Mouse (Mus musculus) skeletal muscle tissue, adult 2 months (tissue): ENCODE data around the gene Col26a1.

Experiments used
- DNase-seq: peaks from one replicate; pipeline ENCODE4 v3.0.0-alpha.2; 2012; ENCODE audit warnings: low read depth, low spot score

Col26a1 gene

DNA sequence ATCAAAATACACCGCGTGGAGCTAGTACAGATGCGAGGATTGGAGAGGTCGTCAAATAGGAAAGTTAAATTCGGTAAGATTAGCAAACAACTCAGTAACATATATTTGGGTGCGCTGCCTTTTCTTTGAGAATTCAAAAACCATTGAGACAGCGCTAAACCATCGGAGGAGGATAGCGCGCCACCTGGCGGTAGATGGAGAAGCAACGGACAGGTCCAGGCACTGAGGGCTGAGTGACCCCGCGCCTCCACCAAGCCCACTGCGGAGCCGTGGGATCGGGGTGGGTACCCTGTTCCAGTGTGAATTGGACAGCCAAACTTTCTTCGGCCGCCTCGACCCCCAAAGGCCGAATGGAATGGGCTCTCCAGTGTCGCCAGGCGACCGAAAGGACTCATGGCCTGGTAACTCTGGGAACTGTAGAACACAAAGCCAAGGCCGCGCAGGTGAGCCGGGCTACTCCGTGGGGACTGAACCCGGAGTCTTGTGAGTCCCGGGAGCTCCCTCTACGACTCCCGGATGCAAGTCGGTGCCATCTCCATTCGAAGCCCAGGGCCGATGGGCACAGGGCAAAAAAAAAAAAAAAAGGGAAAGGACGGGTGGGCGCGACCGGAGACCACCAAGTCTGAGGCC, 1.5 kb downstream of the Col26a1 start:
- peak; percentile 43 for DNase-seq

DNA sequence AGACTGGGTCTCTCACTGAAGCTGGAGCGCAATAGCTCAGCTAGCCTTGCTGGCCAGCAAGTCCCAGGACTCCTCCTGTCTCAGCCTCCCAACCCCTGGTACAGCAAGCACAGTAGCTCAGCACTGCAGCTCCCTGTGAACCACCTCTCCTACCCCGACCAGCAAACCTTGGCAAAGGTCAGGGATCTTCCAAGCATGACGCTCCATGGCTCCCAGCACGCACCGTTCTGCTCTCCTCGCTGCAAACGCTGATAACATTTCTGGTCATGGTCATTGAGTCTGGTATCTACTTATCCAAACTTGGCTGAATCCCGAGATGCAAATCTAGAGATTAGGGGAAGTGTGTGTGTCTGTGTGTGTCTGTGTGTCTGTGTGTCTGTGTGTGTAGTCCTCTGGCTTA, 2.9 kb downstream of the Col26a1 start:
- no peak for DNase-seq

DNA sequence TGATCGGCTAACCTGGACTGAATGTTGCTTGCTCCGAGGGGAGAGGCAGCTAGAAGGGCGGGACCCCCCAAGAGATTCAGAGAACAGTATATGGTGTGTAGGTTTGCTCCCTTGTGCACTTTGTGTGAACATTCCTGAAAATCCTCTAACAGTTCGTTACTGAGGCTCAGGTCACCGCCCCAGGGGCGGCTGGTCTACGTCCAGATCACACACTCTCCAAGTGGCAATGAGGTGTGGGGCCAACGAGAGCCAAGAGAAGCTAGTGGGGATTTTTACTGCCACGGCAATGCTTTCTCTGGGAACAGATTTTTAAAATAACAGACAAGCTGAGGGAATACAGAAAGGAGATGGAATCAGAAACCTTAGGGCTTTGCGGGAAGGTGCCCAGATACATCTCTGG, 8.7 kb downstream of the Col26a1 start:
- no peak for DNase-seq

DNA sequence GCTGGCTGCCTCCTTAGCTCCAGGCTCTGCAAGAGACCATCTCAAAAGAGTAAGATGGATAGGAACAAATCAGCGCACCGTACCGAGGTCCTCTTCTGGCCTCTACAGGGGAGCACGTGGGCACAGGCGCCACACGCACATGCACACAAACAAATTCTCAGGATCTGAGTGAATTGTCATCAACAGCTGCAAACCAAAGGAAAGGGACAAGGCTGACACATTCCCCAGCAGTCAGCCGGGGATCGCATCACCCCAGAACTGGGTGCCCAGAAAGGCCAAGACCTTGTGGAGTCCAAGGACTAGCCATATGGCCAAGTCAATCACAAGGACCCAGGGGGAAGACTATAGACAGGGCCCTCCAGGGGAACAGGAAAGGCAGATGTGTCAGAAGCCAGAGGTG, 10.6 kb downstream of the Col26a1 start:
- DNase-seq = peak; percentile 54

DNA sequence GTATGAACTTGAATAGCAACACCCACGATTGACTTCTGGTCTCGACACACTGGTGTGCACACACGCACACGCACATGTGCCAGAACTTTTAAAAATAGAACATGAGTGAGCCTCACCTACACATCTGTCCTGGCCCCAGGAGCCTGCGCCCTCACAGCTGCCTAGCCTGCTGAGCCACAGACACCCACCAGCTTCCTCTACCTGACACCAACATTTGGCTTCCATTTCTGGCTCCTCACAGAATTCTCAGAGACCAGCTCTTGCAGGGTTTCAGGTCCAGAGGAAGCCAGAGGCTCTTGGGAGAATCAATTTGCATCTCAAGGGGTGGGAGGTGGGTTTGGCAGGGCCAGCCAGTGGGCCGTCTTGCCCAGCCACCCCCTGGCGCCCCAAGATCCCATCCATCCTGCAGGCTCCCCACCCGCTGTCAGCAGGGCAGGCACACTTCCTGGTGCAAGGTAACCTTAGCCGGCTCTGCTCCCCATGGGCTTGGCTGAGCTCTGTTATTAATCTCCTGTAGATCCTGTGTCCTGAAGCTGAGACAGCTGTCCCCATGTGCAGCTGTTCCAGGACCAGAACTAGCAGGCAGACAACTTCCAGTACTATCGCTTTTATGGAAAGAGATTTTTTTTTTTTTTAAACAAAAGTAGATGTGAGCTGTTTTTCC, 13.4 kb downstream of the Col26a1 start:
- peak; percentile 79 for DNase-seq

DNA sequence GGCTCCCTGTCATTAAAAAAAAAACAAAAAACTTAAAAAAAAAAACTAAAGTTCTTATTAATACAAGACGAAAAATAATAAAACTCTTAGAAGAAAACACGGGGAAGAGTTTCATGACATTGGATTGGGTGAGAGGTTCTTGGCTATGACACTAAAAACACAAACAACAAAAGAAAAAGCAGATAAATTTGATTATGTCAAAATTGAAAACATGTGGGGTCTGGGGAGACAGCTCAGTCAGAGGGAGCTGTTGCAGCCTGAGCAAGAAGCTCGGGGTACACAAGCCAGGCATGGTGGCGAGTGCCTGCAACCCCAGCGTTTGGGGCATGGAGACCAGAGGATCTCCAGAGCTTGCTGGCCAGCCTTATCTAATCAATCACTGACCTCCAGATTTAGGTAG, 15.3 kb downstream of the Col26a1 start:
- DNase-seq = no peak

DNA sequence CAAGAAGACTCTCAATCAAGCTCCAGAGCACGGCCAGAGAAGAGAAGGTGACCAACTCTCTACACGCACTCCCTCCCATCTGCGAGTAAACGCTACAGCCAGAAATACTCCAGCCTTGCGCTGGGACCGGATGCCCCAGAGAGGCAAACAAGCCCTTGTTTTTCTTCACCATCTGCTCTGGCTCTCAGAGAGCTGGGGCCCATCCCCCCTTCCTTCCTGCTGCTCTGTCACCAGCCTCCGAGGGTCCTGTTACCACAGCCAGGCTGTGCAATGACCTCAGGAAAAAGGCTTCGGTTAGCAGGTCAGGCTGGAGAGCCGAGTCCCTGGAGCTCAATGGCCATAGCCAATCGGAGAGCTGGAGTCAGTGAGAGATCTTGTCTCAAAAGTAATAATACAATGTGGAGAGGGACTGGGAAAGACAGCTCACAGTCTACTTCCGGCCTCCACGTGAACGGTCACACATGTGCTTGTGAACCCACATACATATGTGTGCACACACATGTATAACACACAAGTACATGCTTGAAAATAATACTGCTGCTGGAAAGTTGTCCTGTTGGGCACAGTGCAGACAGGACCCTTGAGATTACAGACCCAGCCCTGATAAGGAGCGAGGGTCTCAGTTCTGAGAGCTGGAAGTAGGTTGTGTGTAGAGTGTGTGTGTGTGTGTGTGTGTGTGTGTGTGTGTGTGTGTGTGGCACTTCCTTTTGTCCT, 18.9 kb downstream of the Col26a1 start:
- peak; percentile 45 for DNase-seq

DNA sequence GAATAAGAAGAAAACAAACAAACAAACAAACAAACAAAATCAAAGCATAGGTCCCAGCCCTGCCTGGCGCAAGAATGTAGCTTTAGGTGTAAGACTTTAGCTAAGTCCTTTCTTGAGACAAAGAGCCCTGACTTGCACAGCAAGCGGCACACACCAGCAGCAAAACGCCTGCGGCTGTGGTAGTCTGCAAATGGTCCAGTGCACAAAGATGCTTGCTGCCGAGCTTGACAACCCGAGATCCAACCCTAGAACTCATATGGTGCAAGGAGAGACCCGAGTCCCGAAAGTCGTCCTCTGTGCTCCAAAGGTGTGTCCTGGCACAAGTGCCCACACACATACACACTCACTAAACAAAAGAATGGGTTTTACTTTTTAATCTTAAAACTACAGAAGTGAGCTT, 19.7 kb downstream of the Col26a1 start:
- no peak for DNase-seq

DNA sequence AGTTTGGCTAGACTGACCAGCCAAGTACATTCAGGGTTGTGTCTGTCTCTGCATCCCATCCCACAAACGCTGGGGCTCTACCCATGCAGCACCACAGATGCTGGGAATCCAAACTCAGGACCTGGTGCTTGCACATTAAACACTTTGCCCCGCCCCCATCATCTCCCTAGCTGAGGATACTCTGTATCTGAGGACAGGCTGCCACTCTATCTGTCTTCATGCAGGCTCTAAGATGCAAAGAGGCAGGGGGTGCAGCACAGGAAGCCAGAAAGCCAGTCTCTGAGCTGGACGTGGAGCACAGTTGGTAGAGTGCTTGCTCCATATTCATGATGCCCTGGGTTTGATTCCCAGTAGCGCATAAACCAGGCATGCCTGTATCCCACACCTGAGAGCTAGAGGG, 20.2 kb downstream of the Col26a1 start:
- DNase-seq = no peak

DNA sequence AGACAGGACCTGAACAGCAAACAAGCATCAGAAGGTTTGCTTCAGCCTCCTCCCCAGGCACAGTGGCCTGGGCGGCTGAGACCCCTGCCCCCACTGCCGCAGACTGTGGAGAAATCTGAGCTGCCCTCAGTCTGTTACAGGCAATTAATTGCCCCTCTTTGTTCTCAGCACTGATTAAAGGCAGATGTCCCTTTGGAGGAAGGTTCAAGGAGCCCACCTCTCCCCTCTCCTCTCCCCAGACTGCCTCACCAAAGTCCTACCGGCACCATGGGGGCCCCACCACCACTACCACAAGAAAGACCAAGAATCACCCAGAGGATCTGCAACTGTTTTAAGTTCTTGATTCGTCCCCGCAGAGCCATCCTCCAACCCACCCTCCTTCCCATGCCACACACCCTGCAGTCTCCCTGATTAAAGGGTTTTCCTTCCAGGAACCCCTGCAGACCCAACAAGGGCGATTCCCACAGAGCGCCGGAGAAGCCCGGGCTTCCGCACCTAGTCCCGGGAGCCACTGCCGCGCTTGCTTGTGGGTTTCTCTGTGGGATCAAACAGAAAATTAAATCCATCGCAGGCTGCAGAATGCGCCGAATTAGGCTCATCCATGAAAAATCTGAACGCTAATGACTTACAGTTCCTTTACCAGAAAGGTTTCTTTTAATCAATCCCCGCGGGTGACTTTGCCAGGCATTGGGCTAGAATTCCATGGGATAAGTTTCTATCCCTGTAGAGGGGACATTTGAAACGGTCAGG, 21.6 kb downstream of the Col26a1 start:
- no peak for DNase-seq

DNA sequence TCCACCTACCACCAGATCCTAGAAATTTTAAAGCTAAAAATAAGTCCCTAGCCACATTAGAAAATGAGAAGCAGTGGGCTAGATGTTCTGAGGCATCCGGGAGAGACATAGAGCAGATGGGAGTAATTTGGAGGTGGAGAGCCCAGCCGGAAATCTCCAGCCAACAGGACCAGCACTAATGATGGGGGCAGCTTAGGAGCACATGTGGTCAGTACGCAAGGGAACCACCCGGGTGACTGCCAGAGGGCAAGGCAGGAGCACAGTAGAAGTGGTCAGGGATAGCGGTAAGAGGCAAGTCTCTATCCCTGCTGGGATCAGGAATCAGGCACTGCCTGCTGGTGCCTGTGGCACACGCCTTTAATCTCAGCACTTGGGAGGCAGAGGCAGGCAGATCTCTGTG, 32.3 kb downstream of the Col26a1 start:
- DNase-seq = no peak

DNA sequence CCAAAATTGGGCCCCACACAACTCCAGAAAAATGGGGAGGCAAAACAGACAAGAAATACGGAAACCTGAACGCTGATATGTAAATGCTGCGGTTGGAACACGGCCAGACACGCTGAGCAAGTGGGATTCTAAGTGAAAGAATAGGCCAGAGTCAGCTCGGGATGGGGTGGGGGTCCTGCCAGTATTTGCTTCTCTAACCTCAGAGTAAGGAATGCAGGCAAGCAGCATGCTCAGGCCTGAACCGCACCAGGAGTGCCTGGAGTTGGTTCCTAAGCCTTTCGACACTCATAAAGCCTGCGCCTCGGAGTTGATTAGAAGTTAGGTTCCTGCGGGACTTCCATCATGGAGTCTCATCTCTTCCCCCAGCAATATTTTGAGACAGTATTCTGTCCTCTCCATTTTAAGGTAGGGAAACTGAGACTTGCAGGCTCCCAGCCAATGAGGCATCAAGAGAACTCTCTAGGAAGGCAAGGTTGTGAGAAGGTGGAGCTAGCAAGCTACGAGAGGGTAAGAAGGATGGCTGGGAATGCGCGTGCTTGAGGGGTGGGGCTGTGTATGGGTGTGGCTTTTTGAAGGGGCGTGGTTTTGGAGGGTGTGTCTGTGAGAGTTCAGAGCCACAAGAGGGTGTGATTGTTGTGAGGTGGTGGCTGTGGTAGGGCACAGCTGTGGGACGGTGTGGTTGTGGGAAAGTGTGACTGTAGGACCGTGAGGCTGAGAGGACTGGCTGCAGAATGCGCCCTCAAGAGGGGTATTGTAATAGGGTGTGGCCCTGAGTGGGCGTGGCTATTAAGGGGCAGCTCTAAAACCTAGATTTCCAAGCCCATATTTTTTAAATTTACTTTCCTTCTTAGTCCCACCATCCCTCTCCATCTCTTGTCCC, 36.4 kb downstream of the Col26a1 start:
- no peak for DNase-seq

DNA sequence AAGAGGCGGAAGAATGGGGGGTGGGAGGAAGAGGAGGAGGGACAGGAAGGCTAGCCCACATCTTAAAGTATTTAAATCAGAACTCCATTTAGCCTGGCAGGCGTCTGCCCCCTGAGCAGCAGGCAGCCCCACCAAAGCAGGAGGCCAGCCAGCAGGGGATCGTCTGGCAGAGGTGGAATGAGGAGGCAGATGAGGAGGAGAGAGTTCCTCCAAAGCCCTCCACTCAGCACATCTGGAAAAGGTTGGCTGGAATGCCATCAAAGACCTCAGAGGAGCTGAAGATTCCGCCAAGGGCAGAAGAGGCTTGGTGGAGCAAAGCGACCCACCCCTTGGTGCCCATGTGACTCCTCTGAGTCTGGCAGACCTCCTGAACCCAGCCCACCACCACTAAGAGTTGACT, 39.1 kb downstream of the Col26a1 start:
- DNase-seq = no peak

DNA sequence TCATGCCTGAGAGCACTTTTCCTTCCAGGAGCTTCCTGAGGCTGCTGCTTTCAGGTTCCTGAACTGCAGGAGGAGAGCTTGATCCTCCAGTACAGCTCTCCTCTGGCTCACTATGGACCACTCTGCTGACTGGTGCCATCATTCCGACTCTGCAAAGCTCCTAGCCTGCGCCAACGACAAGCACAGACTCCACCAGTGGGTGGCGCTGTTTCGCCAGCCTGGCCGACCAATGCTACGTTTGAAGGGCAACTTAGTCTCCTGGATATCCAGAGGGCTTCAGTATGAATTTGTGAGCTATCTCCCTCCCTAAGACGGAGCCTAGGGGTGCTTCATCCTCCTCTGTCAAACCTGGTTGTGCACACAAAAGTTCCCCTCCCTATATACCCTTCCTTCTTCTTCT, 43.0 kb downstream of the Col26a1 start:
- DNase-seq = peak; percentile 52

DNA sequence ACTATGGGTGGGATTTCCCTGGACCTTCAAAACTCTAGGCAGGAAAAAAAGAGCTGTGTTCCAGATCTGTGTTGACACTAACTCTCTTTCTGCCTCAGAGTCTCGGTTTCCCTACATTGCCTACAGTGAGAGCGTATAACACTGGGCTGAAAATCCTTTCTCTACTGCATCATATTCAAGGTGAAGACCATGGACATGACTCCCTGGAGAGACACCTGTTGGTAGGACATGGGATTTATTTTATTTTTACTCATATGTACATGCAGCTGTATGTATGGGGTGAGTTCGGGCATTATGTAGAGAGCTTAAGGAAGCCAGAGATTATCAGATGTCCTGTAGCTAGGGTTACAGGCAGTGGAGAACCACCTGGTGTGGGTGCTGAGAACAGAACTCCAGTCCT, 50.0 kb downstream of the Col26a1 start:
- DNase-seq = no peak

DNA sequence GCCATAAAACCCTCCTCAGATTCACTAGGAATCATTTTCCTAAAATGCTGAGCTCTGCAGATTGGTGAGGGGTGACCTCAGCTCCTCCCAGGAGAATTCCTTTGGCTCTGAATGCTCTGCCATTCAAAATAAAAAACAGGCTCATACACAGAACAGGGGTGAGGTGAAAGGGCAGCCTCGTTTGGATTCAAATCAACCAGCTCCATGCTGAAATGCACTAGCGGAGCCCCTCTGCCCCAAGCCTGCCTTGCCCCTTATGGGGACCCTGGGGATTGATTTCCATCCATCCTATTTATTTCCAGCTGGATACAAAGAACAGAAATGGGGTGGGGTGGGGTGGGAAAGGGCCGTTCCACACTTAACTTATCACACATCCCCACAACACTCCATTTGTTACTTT, 52.9 kb downstream of the Col26a1 start:
- DNase-seq = no peak

DNA sequence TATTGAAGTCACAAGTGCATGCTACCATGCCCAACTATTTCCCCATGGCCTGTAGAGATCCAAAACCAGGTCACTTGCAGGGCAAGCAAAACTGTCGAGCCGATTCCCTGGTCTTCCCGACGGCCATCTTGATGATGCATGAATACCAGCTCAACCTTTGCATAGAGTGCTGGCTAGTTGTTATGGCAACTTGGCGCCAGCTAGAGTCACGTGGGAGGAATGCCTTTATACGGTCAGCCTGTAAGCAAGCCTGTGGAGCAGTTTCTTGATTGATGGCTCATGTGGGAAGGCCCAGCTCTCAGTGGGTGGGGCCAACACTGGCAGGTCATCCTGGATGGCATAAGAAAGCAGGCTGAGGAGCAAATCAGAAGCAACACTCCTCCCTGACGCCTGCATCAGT, 61.0 kb downstream of the Col26a1 start:
- no peak for DNase-seq

DNA sequence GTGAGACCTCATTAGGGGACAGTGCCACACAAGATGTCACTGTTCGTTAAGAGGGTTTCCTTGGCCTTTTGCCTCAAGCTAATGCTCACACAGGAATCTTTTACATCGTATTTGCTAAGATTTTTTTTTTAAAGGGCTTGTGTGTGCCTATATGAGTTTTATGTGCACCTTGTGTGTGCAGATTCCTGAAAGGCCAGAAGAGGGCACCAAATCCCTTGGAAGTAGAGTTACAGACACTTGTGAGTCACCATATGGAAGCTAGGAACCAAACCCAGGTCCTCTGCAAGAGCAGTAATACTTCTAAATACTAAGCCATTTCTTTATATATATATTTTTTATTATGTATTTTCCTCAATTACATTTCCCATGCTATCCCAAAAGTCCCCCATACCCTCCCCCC, 62.1 kb downstream of the Col26a1 start:
- no peak for DNase-seq

DNA sequence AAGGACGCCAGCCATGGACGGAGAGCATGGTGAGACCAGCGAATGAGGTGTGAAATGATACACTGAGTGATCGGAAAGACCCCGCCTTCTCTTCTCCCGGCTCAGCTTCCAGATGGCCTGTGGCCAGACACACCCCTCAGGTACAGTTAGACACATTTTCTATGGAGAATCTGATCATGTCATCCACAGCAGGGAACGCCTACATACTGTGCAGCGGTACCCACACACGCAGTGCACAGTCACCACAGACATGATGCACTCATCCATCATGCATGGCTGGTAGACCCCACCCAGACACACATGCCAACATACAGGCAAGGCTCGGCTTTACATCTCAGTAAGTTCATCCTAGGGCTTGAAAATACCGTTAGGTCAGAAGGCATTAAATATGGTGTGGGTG, 63.3 kb downstream of the Col26a1 start:
- no peak for DNase-seq

DNA sequence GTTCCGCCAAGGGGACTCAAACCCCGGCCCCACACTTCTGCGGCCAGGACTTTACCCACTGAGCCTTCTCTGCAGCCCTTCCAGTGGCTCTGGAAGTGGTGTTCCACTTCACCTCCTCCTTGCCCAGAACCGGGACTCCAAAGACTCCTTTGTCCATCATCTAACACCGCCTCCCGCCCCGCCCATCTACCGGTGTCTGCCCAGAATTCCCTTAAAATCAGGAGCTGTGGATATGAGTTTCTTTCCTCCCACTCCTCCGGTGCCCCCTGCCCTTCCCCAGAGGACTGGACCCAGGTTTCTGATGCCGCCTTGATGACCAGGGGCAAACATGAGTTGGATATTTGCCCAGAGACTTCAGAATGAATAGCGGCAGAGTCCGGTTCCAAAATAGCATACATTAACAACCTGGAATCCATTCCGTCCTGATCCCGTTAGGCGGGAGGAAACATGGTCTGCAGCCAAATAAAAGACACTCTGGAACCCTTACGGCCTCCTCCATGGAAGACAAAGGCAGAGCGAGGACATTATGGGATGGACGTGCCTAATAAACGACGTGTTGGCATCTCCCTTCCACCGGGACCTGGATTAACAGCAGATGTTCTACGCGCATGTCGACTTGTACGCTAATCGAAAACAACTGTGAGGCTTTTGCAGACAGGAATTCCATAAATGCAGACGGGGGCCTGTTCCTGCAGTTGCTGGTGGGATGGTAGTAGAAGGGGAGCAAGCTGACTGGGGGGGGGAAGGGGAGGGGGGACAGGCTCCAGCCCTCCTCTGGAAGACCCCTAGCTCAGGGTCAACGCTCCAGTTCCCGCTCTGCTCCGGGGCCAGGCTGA, 72.3 kb downstream of the Col26a1 start:
- DNase-seq = no peak
